Mouse (Mus musculus): ENCODE measurements at regions not wholly inside any gene's neighbourhood (a gene's known extent, or its start where the extent isn't known, plus 50 kb on each side); places are given as distances from the start of the nearest gene placed in this dataset.

GRCm38 (mm10) chr3:121604737-121605136 lies 65.8 kb upstream of the 4930432M17Rik start:
- TF ChIP-seq GATA1 (IDR thresholded peaks at IDR 0.05; ENCODE audit: borderline replicate concordance, low read length) = no peak
- no peak for TF ChIP-seq FLI1 (IDR thresholded peaks at IDR 0.05; ENCODE audit: low read length)

All from megakaryocyte, embryonic 14.5 days (primary cell).